Mouse (Mus musculus) frontal cortex, adult 2 months (tissue): ENCODE measurements around the gene Olfr541. TPM values are rescaled to one million over a fixed set of nuclear protein-coding genes. Genes with fewer than 3 reads are reported as not detected.
"Not testable (repeated sequence)": the region's sequence is repeated elsewhere in the genome, so short reads cannot be mapped to it uniquely, and the experiment has no call there.

ENCODE experiments used
- DNase-seq, 2 experiments: peaks; one replicate each; pipeline ENCODE4 v3.0.0; 2022; ENCODE audit warnings: low spot score in 1 of 2; ENCODE audit errors: extremely low spot score in 1 of 2
- polyA plus RNA-seq: library from polyadenylated mRNA; depleted of rRNA; stranded (reverse); fragments of >200 nt; gene quantifications from 2 replicates; pipeline ENCODE4 v1.2.3, GENCODE M21; 2012; rRNA removed

Gene Olfr541
- 0.08 TPM in 1 of 2 replicates, not detected in the other for polyA plus RNA-seq

DNA sequence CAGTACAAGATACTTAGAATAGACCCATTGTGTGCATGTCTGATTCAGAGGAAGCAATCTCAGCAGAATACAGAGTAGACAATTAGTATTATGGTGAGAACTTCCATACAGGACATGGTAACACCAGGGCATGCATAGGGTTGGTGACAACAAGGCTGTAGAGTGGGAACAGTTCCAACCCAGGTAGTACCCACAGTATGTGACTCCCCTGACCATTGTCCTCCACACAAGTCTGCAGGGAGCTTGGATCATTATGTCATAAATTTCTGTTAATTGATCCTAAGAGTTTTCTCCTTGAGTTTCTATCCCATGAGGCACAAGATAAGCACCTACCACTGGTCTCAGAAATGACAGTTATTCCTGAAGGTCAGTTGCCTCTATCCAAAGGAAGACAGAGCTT, at the start of gene Olfr541:
TSS of gene Olfr541 (plus strand) at position 301 of the 400 bp plus-strand sequence.
- no peak for DNase-seq

DNA sequence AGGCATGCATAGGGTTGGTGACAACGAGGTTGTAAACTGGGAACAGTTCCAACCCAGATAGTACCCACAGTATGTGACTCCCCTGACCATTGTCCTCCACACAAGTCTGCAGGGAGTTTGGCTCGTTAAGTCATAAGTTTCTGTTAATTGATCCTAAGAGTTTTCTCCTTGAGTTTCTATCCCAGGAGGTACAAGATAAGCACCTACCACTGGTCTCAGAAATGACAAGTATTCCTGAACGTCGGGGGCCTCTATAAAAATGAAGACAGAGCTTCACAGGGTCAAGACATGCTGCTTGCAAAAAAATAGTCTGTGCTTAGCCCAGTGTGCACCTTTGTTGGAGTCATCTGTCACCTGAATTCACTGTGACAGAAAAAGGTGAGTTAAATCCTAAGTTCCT, 37.4 kb upstream of the Olfr541 start, which contains the start of gene Olfr539:
TSS of gene Olfr539 (plus strand) at position 301 of the 400 bp plus-strand sequence.
- DNase-seq = no peak

DNA sequence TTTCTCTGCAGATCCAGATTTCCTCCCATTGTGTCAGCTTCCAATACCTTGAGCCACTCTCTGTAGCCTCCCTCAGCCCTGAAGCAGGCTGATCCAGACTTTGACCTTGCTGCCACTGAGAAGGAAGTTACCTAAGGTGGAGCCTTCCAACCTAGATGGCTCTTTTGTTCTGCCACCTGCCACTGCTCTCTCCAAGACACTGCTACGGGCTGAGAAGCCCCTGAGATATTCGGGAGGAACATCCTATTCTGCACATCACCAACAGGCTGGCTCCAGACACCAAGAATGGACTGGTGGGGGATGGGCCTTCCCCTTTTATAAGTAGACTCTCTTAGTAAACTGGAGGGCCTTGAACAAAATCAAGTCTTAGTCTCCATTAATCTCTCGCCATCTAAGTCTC, 26.4 kb upstream of the Olfr541 start:
- not testable (repeated sequence) for DNase-seq

DNA sequence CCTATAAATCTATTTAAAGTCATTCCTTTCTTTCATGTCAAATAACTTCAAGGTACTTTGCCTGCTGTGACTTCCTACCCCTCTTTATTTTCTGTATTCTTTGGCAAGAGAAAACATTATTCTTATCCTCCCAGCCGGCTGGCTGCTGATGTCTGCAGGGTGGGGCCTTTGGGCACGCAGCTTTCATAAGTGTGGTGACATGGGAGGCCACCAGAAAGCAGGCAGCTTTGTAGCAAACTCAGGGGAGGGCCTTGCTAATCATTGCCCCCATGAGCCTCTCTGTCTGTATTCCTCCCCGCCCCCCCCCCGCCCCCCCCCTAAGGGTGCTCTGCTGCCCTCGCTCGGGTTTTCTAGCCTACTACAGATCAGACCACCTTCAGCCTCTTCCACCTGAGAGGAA, 21.2 kb upstream of the Olfr541 start:
- no peak for DNase-seq

DNA sequence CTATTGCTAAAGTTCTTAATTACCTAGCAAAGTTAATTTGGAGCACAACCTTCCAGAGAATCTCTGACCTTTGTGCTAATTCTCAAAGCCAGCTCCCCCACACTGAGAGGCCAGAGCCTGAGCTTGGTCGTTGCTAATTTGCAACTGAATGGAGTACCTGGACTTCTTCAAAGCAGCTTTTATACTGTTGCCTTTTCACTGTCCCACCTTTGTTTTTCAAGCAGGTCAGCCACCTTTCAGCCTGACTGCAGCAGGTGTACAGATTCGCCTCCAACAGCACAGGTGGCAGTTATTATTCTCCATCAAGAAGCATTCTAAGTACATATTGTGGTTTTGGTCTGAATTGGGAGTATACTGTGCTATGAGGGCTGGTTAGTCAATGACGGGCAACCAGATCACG, 17.5 kb upstream of the Olfr541 start:
- DNase-seq = not testable (repeated sequence)

DNA sequence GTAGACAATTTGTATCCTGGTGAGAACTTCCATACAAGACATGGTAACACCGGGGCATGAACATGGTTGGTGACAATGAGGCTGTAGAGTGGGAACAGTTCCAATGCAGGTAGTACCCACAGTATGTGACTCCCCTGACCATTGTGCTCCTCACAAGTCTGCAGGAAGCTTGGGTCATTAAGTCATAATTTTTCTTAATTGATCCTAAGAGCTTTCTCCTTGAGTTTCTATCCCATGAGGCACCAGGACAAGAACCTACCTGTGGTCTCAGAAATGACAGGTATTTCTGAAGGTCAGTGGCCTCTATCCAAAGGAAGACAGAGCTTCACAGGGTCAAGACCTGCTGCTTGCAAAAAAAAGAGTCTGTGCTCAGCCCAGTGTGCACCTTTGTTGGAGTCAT, 15.4 kb upstream of the Olfr541 start, which contains the start of gene Olfr45:
TSS of gene Olfr45 (plus strand) at position 301 of the 400 bp plus-strand sequence.
- no peak for DNase-seq

DNA sequence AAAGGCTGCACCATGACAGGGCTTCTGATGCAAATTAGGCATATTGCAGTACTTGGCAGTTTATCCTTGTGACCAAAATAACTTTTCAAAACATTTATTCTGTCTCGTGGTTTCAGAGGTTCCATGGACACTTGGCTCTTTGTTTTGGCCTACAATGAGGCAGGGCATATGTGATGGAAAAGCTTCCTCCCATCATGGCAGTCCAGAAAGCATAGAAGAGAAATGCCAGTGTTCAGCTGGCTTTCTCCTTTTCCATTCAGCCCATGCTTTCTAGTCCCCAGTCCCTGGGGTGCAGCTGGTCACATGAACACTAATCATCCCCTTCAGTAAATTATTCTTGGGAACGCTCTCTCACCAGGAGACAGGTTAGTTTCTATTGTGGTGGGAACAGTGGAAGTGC, 9.3 kb downstream of the Olfr541 start:
- no peak for DNase-seq

DNA sequence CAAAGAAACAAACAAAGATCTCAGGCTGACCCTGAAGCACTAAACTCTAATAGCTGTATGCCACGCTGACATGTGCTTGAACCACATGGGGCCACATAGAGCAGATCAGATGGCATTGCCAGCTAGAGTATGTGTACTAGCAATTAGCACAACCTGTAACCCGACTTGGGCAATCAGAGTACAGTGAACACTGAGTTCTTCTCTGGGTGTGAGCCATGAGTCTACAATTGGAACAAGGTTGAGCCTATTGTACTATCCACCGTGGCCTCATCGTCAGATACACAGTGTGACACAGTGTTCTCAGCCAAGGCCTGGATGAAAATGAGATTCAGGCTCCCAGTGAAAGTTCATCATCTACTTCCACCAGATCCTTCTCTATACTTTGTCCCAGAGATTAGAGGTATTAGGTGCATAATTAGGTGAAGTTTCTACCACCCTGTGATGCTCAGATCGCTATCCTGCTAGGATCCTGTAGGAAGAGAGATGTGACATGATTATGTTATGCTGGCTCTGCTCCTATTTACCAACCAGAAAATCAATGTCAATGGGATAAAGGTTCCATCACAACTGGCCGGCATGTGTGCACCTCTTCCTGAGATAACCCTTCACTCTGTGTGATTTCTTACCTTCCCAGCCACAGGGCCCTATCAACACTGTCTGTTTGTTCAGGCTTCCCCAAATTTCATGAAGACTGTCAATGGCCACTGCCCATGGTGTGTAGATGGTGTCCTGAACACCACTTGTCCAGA, 10.6 kb downstream of the Olfr541 start:
- no peak for DNase-seq

DNA sequence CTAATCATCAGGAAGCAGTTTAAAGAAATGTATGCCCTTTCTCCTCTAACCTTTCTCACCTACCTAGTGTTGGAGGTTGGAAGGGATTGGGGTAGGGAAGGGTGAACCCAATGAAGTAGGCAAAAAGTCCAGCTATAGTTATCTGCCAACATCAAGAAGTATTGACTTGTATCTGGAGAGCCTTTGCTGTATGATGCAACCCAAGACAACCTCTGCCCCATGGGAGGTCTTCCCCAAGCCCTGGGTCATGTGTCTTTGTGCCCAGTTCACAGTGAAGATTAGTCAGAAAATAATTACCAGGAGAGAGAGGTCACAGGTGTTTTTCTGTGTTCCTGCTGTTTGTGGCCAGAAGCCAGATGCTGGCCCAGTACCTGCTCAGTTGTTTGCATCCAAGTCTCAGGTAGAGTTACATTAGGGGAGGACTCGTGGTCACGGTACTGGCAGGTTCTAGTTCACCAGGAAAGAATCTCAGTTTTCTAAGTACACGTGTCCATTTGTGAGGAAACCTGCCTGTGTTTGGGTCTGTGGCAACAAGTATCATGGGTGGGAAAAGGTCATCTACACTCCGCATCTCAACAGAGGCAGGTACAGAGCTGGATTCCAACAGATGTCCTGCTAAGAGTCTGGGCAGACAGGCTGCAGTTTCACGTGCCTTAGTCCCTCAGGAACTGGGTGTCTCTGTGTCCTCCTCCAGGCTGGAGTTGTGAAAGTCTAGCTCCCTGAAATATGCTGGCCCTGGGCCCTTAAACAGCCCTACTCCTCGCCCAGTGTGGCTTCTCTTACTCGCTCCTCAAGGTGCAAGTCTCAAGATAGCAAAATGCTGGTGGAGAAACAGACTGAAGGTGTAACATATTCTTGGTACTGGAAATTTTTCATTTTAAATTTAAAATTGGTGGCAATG, 20.3 kb downstream of the Olfr541 start:
- DNase-seq = peak in 1 of 2 experiments; percentile 16

DNA sequence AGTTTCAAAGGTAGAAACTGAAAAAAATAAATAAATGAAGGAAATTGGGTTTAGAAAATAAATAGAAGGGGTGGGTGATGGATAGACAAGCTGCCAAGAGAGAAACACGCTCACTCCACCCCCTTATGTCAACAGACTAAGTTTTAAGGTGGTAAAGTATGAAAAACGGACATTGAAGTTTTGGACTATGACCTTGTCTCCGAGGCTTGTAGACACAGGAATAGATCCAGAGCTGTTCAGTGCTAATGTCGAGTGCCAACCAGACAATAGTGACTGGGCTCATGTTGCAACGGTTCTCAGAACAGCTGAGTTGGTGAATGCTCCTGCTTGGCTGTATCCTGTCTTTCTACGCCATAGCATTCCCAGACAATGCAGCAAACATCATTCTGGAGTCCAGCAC, 24.0 kb downstream of the Olfr541 start:
- no peak for DNase-seq

DNA sequence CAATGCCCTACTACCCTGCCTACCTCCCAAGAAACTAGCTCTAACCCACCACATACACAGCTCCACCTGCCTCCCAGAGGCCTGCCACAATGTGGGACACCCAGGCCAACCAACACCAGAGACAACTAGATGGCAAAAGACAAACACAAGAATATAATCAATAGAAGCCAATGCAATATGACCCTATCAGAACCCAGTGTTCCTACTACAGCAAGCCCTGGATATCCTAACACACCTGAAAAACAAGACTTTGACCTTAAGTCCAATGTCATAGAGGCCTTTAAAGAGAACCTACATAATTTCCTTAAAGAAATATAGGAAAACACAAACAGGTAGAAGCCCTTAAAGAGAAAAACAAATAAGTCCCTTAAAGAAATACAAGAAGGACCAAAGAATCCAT, 28.5 kb downstream of the Olfr541 start:
- no peak for DNase-seq

DNA sequence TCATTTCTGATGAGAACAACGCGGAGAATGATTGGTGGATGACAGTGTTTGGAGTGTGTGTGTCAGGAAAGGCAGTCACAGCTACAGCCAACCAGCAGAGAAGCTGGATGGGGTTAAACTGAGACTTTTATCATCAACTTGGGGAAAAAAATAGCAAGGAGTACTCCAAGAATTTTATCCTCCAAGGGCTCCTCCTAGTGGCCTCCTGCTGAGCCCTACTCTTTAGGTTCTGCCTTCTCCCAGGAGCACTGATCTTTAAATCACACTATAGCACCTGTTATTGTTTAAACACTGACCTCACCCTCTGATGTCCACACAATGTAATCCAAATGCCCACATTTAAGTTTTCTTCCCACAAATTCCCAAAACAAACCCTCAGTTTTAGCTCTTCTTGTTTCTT, 36.1 kb downstream of the Olfr541 start:
- peak in 1 of 2 experiments; percentile 39 for DNase-seq

DNA sequence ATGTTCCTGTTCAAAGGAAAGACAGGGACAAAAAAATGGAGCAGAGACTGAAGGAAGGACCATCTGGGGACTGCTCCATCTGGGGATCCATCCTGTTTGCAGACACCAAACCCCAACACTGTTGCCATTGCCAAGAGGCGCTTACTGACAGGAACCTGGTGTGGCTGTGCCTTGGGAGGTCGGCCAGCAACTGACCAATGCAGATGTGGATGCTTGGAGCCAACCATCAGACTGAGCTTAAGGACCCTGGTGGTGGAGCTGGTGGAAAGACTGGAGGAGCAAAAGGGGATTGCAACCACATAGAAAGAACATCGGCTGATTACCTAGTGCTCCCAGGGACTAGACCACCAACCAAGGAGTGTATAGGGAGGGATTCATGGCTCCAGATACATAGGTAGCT, 50.3 kb downstream of the Olfr541 start:
- no peak for DNase-seq

DNA sequence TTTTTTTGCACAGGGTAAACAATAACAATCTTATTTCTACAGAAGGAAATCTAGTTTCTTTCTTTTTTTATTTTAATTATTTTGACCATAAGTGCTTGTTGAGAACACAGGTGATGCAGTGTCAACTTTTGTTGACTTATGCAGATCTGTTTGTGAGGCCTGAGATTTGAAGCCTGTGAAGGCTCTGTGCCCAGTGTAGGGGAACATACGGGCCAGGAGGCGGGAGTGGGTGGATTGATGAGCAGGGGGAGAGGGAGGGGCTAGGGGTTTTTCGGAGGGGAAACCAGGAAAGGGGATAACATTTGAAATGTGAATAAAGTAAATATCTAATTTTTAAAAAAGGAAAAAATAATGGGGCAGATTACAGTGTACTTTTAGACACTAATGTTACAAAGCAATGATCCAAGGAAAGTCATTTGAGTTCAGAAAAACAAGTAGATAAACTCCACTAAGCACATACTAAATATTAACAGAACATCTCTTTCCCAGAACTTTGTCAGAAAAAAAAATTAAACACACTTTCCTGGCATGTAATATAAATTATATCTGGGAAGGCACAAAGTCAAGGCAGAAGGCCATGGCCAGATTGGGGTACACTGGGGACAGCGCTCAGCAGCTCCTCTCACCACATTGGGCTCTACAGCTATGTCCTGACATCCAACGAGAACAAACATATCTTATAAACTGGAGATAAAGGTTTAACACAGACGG, 51.2 kb downstream of the Olfr541 start:
- DNase-seq = no peak

DNA sequence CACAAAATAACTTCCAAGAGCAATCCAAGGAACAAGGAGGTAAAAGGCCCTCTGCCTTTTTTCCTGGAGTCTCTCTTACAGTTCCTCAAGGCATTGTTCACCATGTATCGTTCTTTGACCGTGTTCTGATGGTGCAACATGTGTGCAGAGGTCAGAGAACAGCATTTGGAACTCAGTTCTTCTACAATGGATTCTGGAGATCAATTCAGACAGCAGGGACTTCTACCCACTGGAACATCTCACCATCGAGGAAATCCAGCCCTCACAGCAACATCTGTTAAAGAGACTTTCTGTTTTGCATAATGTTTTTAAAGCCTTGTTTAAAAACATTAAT, 51.7 kb downstream of the Olfr541 start:
- DNase-seq = no peak

DNA sequence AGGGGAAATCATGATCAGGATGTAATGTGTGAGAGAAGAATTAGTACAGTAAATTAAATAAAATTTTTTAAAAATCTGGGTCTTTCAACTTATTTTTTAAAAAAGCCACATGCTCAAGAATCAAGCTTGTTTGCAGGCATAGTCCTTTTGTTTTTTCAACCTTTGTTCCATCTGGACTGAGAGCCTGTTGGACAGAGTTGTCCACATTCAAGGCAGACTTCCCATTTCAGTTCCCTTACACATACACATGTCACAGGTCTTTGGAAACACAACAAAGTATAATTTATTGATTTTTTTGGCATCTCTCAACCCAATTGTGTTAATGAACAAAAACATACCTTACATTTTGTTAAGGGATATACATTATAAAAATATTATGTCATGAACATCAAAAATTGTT, 57.5 kb downstream of the Olfr541 start:
- DNase-seq = no peak

Other genes with a start within 250 kb of the Olfr541 start
- 0.06 and 0.32 TPM in 2 replicates for gene Olfr533, start 233.9 kb upstream of the Olfr541 start, polyA plus RNA-seq
- 0.02 TPM in 1 of 2 replicates, not detected in the other for gene Olfr535, start 213.1 kb upstream of the Olfr541 start, polyA plus RNA-seq
- 0.02 and 0.06 TPM in 2 replicates for gene Olfr536, start 189.9 kb upstream of the Olfr541 start, polyA plus RNA-seq
- not detected in 2 replicates for gene Olfr538, start 129.4 kb upstream of the Olfr541 start, polyA plus RNA-seq
- gene Olfr46, start 96.0 kb upstream of the Olfr541 start, polyA plus RNA-seq = 0.02 TPM in 1 of 2 replicates, not detected in the other
- gene Olfr61, start 68.3 kb upstream of the Olfr541 start, polyA plus RNA-seq = 0.10 and 0.11 TPM in 2 replicates
- gene Olfr53, start 50.8 kb upstream of the Olfr541 start, polyA plus RNA-seq = 0.19 TPM in 1 of 2 replicates, not detected in the other
- gene Olfr539, start 37.3 kb upstream of the Olfr541 start, polyA plus RNA-seq = 0.04 and 0.21 TPM in 2 replicates
- 0.06 TPM in 1 of 2 replicates, not detected in the other for gene Olfr45, start 15.3 kb upstream of the Olfr541 start, polyA plus RNA-seq
- 0.32 and 0.95 TPM in 2 replicates for gene Cyp2e1, start 66.5 kb downstream of the Olfr541 start, polyA plus RNA-seq
- 0.50 and 0.66 TPM in 2 replicates for gene Syce1, start 90.6 kb downstream of the Olfr541 start, polyA plus RNA-seq
- 18.5 and 22.4 TPM in 2 replicates for gene Zfp941, start 124.9 kb downstream of the Olfr541 start, polyA plus RNA-seq
- gene Urah, start 137.8 kb downstream of the Olfr541 start, polyA plus RNA-seq = 0.78 and 1.4 TPM in 2 replicates
- 1.4 and 6.3 TPM in 2 replicates for gene Scgb1c1, start 148.3 kb downstream of the Olfr541 start, polyA plus RNA-seq
- 0.26 and 0.36 TPM in 2 replicates for gene Odf3, start 150.5 kb downstream of the Olfr541 start, polyA plus RNA-seq
- 0.13 and 0.16 TPM in 2 replicates for gene Gm45785, start 159.1 kb downstream of the Olfr541 start, polyA plus RNA-seq
- gene Ric8a, start 159.7 kb downstream of the Olfr541 start, polyA plus RNA-seq = 68.7 and 84.4 TPM in 2 replicates
- 31.9 and 32.3 TPM in 2 replicates for gene Bet1l, start 160.3 kb downstream of the Olfr541 start, polyA plus RNA-seq
- gene Psmd13, start 184.7 kb downstream of the Olfr541 start, polyA plus RNA-seq = 92.8 and 99.7 TPM in 2 replicates
- 116 and 137 TPM in 2 replicates for gene Sirt3, start 185.0 kb downstream of the Olfr541 start, polyA plus RNA-seq
- 0.57 and 0.76 TPM in 2 replicates for gene Cox8b, start 203.2 kb downstream of the Olfr541 start, polyA plus RNA-seq
- 0.17 and 0.18 TPM in 2 replicates for gene Nlrp6, start 223.6 kb downstream of the Olfr541 start, polyA plus RNA-seq
- gene Pgghg, start 244.1 kb downstream of the Olfr541 start, polyA plus RNA-seq = 6.9 and 7.1 TPM in 2 replicates